Mouse (Mus musculus) gonadal fat pad, adult 2 months (tissue): Measurements from ENCODE around the gene Fam53b. TPM values are rescaled to one million over a fixed set of nuclear protein-coding genes. Genes with fewer than 3 reads are reported as not detected.

Experiments
- DNase-seq: peaks from one replicate; pipeline ENCODE4 v3.0.0-alpha.2; 2012; ENCODE audit warnings: low read depth
- polyA plus RNA-seq: library from polyadenylated mRNA; depleted of rRNA; stranded (reverse); fragments of >200 nt; gene quantifications from 2 replicates; pipeline ENCODE4 v1.2.3, GENCODE M21; 2012; rRNA removed

The Fam53b gene
- 27.9 and 28.5 TPM in 2 replicates for polyA plus RNA-seq

GRCm38 (mm10) chr7:132813416-132814088 lies at the start of gene Fam53b:
TSS of gene Fam53b (minus strand) at chr7:132813886.
- no peak for DNase-seq

GRCm38 (mm10) chr7:132859042-132859958 lies 45.6 kb upstream of the Fam53b start, which contains the start of gene Abraxas2:
TSS of gene Abraxas2 (plus strand) at chr7:132859225.
- DNase-seq: peak; percentile 71

- no peak for DNase-seq
Observed at GRCm38 (mm10) chr7:132858043-132858608, 44.4 kb upstream of the Fam53b start.

- no peak for DNase-seq
Observed at GRCm38 (mm10) chr7:132856083-132856482, 42.4 kb upstream of the Fam53b start.

GRCm38 (mm10) chr7:132853946-132854345 lies 40.3 kb upstream of the Fam53b start:
- no peak for DNase-seq

GRCm38 (mm10) chr7:132853361-132853760 lies 39.7 kb upstream of the Fam53b start:
- DNase-seq: peak; percentile 66

GRCm38 (mm10) chr7:132852173-132852844 lies 38.6 kb upstream of the Fam53b start, which contains the start of gene Eef1akmt2:
TSS of gene Eef1akmt2 (minus strand) at chr7:132852673.
- DNase-seq: no peak

- DNase-seq: no peak
Observed at GRCm38 (mm10) chr7:132843152-132843551, 29.5 kb upstream of the Fam53b start.

GRCm38 (mm10) chr7:132842455-132842854 lies 28.8 kb upstream of the Fam53b start:
- DNase-seq: no peak

- DNase-seq: no peak
Observed at GRCm38 (mm10) chr7:132841287-132841686, 27.6 kb upstream of the Fam53b start.

GRCm38 (mm10) chr7:132830955-132831354 lies 17.3 kb upstream of the Fam53b start:
- DNase-seq: no peak

- no peak for DNase-seq
Observed at GRCm38 (mm10) chr7:132824346-132825022, 10.8 kb upstream of the Fam53b start.

GRCm38 (mm10) chr7:132823832-132824231 lies 10.1 kb upstream of the Fam53b start:
- no peak for DNase-seq

GRCm38 (mm10) chr7:132820692-132821091 lies 7.0 kb upstream of the Fam53b start:
- DNase-seq: no peak

GRCm38 (mm10) chr7:132817056-132817455 lies 3.4 kb upstream of the Fam53b start:
- no peak for DNase-seq

GRCm38 (mm10) chr7:132816528-132816927 lies 2.8 kb upstream of the Fam53b start:
- DNase-seq: no peak

- no peak for DNase-seq
Observed at GRCm38 (mm10) chr7:132815081-132815480, 1.4 kb upstream of the Fam53b start.

GRCm38 (mm10) chr7:132814089-132814450 lies 384 bp upstream of the Fam53b start:
- no peak for DNase-seq

- DNase-seq: no peak
Observed at GRCm38 (mm10) chr7:132812619-132813415, 869 bp downstream of the Fam53b start.
